9 mouse cellular contexts compared by ENCODE assay signal in the genomic region with DNA sequence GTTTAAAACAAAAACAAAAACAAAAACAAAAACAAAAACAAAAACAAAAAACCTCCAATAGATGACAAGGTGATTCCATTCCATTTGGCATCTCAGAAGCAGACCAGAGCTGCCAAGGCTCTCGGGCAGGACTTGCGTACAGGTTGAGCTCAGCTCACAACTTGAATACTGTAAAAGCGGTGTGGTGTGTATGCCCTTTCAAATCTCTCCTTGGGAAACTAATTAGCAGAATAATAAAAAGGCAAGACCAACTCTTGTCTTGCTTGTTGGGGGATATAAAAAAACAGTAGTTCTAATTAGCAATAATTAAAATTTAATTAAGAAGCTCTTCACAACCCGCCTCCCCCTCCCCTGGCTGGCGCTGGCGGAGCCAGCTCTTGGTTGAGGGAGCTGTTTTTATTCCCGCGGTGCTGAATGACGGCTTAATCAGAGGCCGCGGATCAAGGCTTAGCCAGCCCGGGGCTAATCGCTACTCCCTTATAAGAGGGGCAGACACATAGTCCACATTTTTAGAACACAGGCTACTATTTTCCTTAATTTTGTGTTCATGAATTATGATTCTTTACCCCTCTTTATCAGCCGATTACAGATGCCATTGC. TPM values are rescaled to one million over a fixed set of nuclear protein-coding genes. Genes with fewer than 3 reads are reported as not detected.
DNase-seq lines count a peak whose midpoint lies in the region; ATAC-seq and TF ChIP-seq lines count a peak whose summit lies in the region.
"Had no signal": no experiment of that assay in that cellular context is flagged by ENCODE, and none has a peak within 500 bp of the region (broad histone marks: within the 10 kb centered on the region; RNA-seq: fewer than 3 reads in every experiment).

No protein-coding gene starts in this region.

- DNase-seq in intestine, embryonic 14.5 days (ENCODE audit: low spot score): peak; percentile 65
- DNase-seq in brain, adult 2 months (ENCODE audit: low read depth, low spot score): peak; percentile 9
- DNase-seq in hindbrain, embryonic 10.5 days (ENCODE audit: low spot score): peak; percentile 37
- DNase-seq in midbrain, postnatal 0 days (ENCODE audit: low spot score): peak; percentile 53
- DNase-seq in MN1 (ENCODE audit: low spot score): no peak
- no peak for DNase-seq in left cerebral cortex, postnatal 14 days (ENCODE audit: low spot score in 2 of 2)
- no peak for DNase-seq in spleen, postnatal 10 days (ENCODE audit: low spot score in 2 of 2)
- DNase-seq: lung, postnatal 4 days had no signal

- no peak overlapping the region for H3K4me3 ChIP-seq in intestine, embryonic 14.5 days (ENCODE audit: low read depth, low read length)
- no peak overlapping the region for H3K4me3 ChIP-seq in intestine, embryonic 16.5 days (ENCODE audit: low read length)
- H3K4me3 ChIP-seq in hindbrain, embryonic 10.5 days: no peak overlapping the region
- H3K4me3 ChIP-seq in midbrain, postnatal 0 days (ENCODE audit: low read depth, low read length): peak overlapping the region; percentile 14; the same call in 1 of the 2 replicates

- no peak overlapping the region for H3K9ac ChIP-seq in intestine, embryonic 14.5 days (ENCODE audit: low read length)
- H3K9ac ChIP-seq in intestine, embryonic 16.5 days (ENCODE audit: low read depth, low read length): no peak overlapping the region
- no peak overlapping the region for H3K9ac ChIP-seq in midbrain, postnatal 0 days (replicated peaks; ENCODE audit: low read length, poor library complexity, severe bottlenecking)

- no peak for ATAC-seq in intestine, embryonic 14.5 days (replicated peaks; ENCODE audit: low FRiP score, low TSS enrichment, low read depth)
- no peak for ATAC-seq in intestine, embryonic 16.5 days
- ATAC-seq in midbrain, postnatal 0 days (ENCODE audit: low FRiP score): no peak

- no peaks in the 10 kb centered on the region for H3K36me3 ChIP-seq in intestine, embryonic 14.5 days (ENCODE audit: control insufficient read depth, insufficient read depth, low read length)
- H3K36me3 ChIP-seq in intestine, embryonic 16.5 days (ENCODE audit: control insufficient read depth, insufficient read depth, low read length): no peaks in the 10 kb centered on the region
- no peaks in the 10 kb centered on the region for H3K36me3 ChIP-seq in hindbrain, embryonic 10.5 days
- no peaks in the 10 kb centered on the region for H3K36me3 ChIP-seq in midbrain, postnatal 0 days (ENCODE audit: insufficient read depth, low read length)

- WGBS in intestine, embryonic 14.5 days: 10% methylated on average over 14 of the region's 14 CpGs
- WGBS in intestine, embryonic 16.5 days: 8% methylated on average over 14 of the region's 14 CpGs
- 8% methylated on average over 14 of the region's 14 CpGs for WGBS in hindbrain, embryonic 10.5 days
- 11% methylated on average over 14 of the region's 14 CpGs for WGBS in midbrain, postnatal 0 days

- intact Hi-C loops in left cerebral cortex, postnatal 14 days (cut with DNase I): no loop called here

- H3K9me3 ChIP-seq in intestine, embryonic 14.5 days (ENCODE audit: control insufficient read depth, low read length): no peaks in the 10 kb centered on the region
- H3K9me3 ChIP-seq in intestine, embryonic 16.5 days (ENCODE audit: control insufficient read depth, low read length): no peaks in the 10 kb centered on the region
- H3K9me3 ChIP-seq in hindbrain, embryonic 10.5 days: no peaks in the 10 kb centered on the region
- H3K9me3 ChIP-seq in midbrain, postnatal 0 days (ENCODE audit: low read length): no peaks in the 10 kb centered on the region

- no peak overlapping the region for H3K27ac ChIP-seq in intestine, embryonic 14.5 days (ENCODE audit: low read depth)
- H3K27ac ChIP-seq in intestine, embryonic 16.5 days (ENCODE audit: low read length): no peak overlapping the region
- H3K27ac ChIP-seq in hindbrain, embryonic 10.5 days: no peak overlapping the region
- no peak overlapping the region for H3K27ac ChIP-seq in midbrain, postnatal 0 days (ENCODE audit: low read depth, low read length)

- H3K4me2 ChIP-seq in intestine, embryonic 14.5 days (ENCODE audit: low read length): no peak overlapping the region
- no peak overlapping the region for H3K4me2 ChIP-seq in intestine, embryonic 16.5 days (ENCODE audit: low read depth, low read length)
- H3K4me2 ChIP-seq in midbrain, postnatal 0 days (ENCODE audit: low read depth, low read length, poor library complexity, severe bottlenecking): peak overlapping the region; percentile 32

- peaks cover 16% of the 10 kb centered on the region for H3K27me3 ChIP-seq in intestine, embryonic 14.5 days (replicated peaks; ENCODE audit: control insufficient read depth, insufficient read depth, low read length)
- H3K27me3 ChIP-seq in intestine, embryonic 16.5 days (replicated peaks; ENCODE audit: control insufficient read depth, insufficient read depth, low read length): no peaks in the 10 kb centered on the region
- peaks cover 14% of the 10 kb centered on the region for H3K27me3 ChIP-seq in hindbrain, embryonic 10.5 days (ENCODE audit: insufficient read depth, poor library complexity, severe bottlenecking)
- no peaks in the 10 kb centered on the region for H3K27me3 ChIP-seq in midbrain, postnatal 0 days (ENCODE audit: insufficient read depth, low read length)

- no peak for TF ChIP-seq CTCF in midbrain, postnatal 0 days (IDR thresholded peaks at IDR 0.05)

- H3K4me1 ChIP-seq in intestine, embryonic 14.5 days (replicated peaks; ENCODE audit: control insufficient read depth, insufficient read depth, low read length): no peaks in the 10 kb centered on the region
- H3K4me1 ChIP-seq in intestine, embryonic 16.5 days (ENCODE audit: control insufficient read depth, insufficient read depth, low read length): no peaks in the 10 kb centered on the region
- no peaks in the 10 kb centered on the region for H3K4me1 ChIP-seq in hindbrain, embryonic 10.5 days (replicated peaks)
- no peaks in the 10 kb centered on the region for H3K4me1 ChIP-seq in midbrain, postnatal 0 days (ENCODE audit: insufficient read depth, low read length)

RNA-seq across cellular contexts. Expression of gene Aldoart2, which starts 28.4 kb away (rescaled TPM):
- not detected in 2 replicates for polyA plus RNA-seq in intestine, embryonic 14.5 days (2014; fragmentation: Nextera tagmentation; extraction: Ambion mirVana)
- not detected in 2 replicates for polyA plus RNA-seq in intestine, embryonic 16.5 days (2015; fragmentation: Nextera tagmentation; extraction: Ambion mirVana)
- polyA plus RNA-seq in hindbrain, embryonic 10.5 days (2016; fragmentation: Nextera tagmentation; extraction: Ambion mirVana): not detected in 2 replicates
- total RNA-seq in midbrain, postnatal 0 days (2014; rRNA removed): 0.14 TPM in 1 of 2 replicates, not detected in the other
- polyA plus RNA-seq in midbrain, postnatal 0 days (2015; fragmentation: Nextera tagmentation; extraction: Ambion mirVana): 0.10 TPM in 1 of 2 replicates, not detected in the other
- not detected for total RNA-seq in left cerebral cortex, postnatal 14 days (2021)

RNA-seq across cellular contexts. Expression of gene Nfkbia, which starts 44.2 kb away (rescaled TPM):
- polyA plus RNA-seq in intestine, embryonic 14.5 days (2014; fragmentation: Nextera tagmentation; extraction: Ambion mirVana): 75.3 and 80.3 TPM in 2 replicates
- 75.5 and 83.8 TPM in 2 replicates for polyA plus RNA-seq in intestine, embryonic 16.5 days (2015; fragmentation: Nextera tagmentation; extraction: Ambion mirVana)
- polyA plus RNA-seq in hindbrain, embryonic 10.5 days (2016; fragmentation: Nextera tagmentation; extraction: Ambion mirVana): 33.8 and 37.1 TPM in 2 replicates
- 40.8 and 51.4 TPM in 2 replicates for total RNA-seq in midbrain, postnatal 0 days (2014; rRNA removed)
- polyA plus RNA-seq in midbrain, postnatal 0 days (2015; fragmentation: Nextera tagmentation; extraction: Ambion mirVana): 74.6 and 77.3 TPM in 2 replicates
- 10 to 100 TPM; 28.3 to 46.4 TPM for total RNA-seq in left cerebral cortex, postnatal 14 days (2021)

Comparison
In these comparisons a context has a peak if more than half of its experiments do, and no peak if none do; other contexts are left out.
1. DNase-seq: peak in intestine, embryonic 14.5 days (single experiment), brain, adult 2 months (single experiment), hindbrain, embryonic 10.5 days (single experiment) and midbrain, postnatal 0 days (single experiment); none in MN1 (single experiment), left cerebral cortex, postnatal 14 days (0 of 2) and spleen, postnatal 10 days (0 of 2).